Comparison of ENCODE assay signal across 8 mouse cellular contexts in the genomic region with DNA sequence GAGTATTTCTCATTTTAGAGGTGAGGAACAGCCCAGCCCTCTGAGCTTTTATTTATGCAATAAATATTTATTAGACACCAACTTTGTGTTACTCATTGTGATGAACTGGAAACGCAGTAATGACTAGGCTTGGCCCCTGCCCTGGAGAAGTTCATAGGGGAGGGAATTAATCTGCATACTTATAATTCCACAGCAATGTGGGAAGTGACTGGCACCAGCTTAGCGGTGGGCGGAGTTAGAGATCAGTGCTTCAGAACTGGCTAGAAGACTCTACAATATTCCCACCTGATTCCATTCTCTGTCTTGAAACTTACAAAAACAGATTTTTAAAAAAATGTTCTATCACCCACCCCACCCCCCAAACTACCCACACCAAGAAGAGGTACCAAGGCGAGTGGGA. TPM values are rescaled to one million over a fixed set of nuclear protein-coding genes. Genes with fewer than 3 reads are reported as not detected.
DNase-seq lines count a peak whose midpoint lies in the region; ATAC-seq lines count a peak whose summit lies in the region.

No protein-coding gene starts in this region.

- ATAC-seq in embryonic facial prominence, embryonic 15.5 days (ENCODE audit: insufficient number of reproducible peaks, low FRiP score, low TSS enrichment, low read depth) = no peak
- ATAC-seq in granulocyte monocyte progenitor cell, adult 5-6 weeks (replicated peaks; ENCODE audit: poor library complexity, severe bottlenecking) = peak; percentile 49; the same call in 1 of the 2 replicates

- 67% methylated on average over 4 of the region's 4 CpGs for WGBS in embryonic facial prominence, embryonic 15.5 days
- 85% methylated on average over 4 of the region's 4 CpGs for WGBS in limb, embryonic 10.5 days

- no peak overlapping the region for H3K9ac ChIP-seq in embryonic facial prominence, embryonic 15.5 days

- DNase-seq in layer of hippocampus, postnatal 36 days = peak; percentile 8 to 29
- DNase-seq in layer of hippocampus, adult 11-12 months (ENCODE audit: low spot score) = no peak
- no peak for DNase-seq in limb, embryonic 10.5 days (ENCODE audit: low spot score)
- peak; percentile 53 for DNase-seq in skeletal muscle tissue, adult 2 months (ENCODE audit: low read depth, low spot score)
- DNase-seq in spleen, postnatal 14 days (ENCODE audit: low spot score in 2 of 2) = no peak
- DNase-seq in left cerebral cortex, postnatal 36 days (ENCODE audit: low spot score in 2 of 2) = no peak

- H3K9me3 ChIP-seq in embryonic facial prominence, embryonic 15.5 days (replicated peaks) = no peaks in the 10 kb centered on the region
- H3K9me3 ChIP-seq in limb, embryonic 10.5 days (replicated peaks) = no peaks in the 10 kb centered on the region

- H3K27me3 ChIP-seq in embryonic facial prominence, embryonic 15.5 days = no peaks in the 10 kb centered on the region
- H3K27me3 ChIP-seq in limb, embryonic 10.5 days (ENCODE audit: low read depth, poor library complexity, severe bottlenecking) = no peaks in the 10 kb centered on the region

- H3K27ac ChIP-seq in embryonic facial prominence, embryonic 15.5 days (replicated peaks) = peak overlapping the region; percentile 71; the same call in 1 of the 2 replicates
- peak overlapping the region; percentile 72; the same call in 1 of the 2 replicates for H3K27ac ChIP-seq in limb, embryonic 10.5 days

- intact Hi-C loops in left cerebral cortex, postnatal 36 days (cut with DNase I) = loop anchor here (5.0 kb wide), 1 partner anchor 85 kb away; the partner anchor contains the start of gene Tiparp

- peaks cover 21% of the 10 kb centered on the region for H3K4me1 ChIP-seq in embryonic facial prominence, embryonic 15.5 days
- H3K4me1 ChIP-seq in limb, embryonic 10.5 days = peaks cover 13% of the 10 kb centered on the region

- no peak overlapping the region for H3K4me3 ChIP-seq in embryonic facial prominence, embryonic 15.5 days (replicated peaks)
- no peak overlapping the region for H3K4me3 ChIP-seq in limb, embryonic 10.5 days

- H3K36me3 ChIP-seq in embryonic facial prominence, embryonic 15.5 days = no peaks in the 10 kb centered on the region
- H3K36me3 ChIP-seq in limb, embryonic 10.5 days = no peaks in the 10 kb centered on the region

- no peak overlapping the region for H3K4me2 ChIP-seq in embryonic facial prominence, embryonic 15.5 days (replicated peaks)

RNA-seq across cellular contexts. Expression of gene Ssr3, which starts 49.8 kb away (rescaled TPM):
- 100 to 1,000 TPM; 115 to 118 TPM for total RNA-seq in layer of hippocampus, postnatal 36 days (2021)
- polyA plus RNA-seq in embryonic facial prominence, embryonic 15.5 days (2015; fragmentation: Nextera tagmentation; extraction: Ambion mirVana) = 265 and 271 TPM in 2 replicates
- total RNA-seq in granulocyte monocyte progenitor cell, adult 5-6 weeks (2014; fragmentation: Nextera tagmentation) = 316 and 354 TPM in 2 replicates
- total RNA-seq in granulocyte monocyte progenitor cell, adult 5-6 weeks (2017) = 429 and 473 TPM in 2 replicates
- polyA plus RNA-seq in limb, embryonic 10.5 days (2016; fragmentation: Nextera tagmentation; extraction: Ambion mirVana) = 226 and 253 TPM in 2 replicates
- 10 to 100 TPM; 89.4 to 90.8 TPM for total RNA-seq in left cerebral cortex, postnatal 36 days (2021)

Comparison
In these comparisons a context has a peak if more than half of its experiments do, and no peak if none do; other contexts are left out.
1. DNase-seq: peak in layer of hippocampus, postnatal 36 days (2 of 2) and skeletal muscle tissue, adult 2 months (single experiment); none in layer of hippocampus, adult 11-12 months (single experiment), limb, embryonic 10.5 days (single experiment), spleen, postnatal 14 days (0 of 2) and left cerebral cortex, postnatal 36 days (0 of 2).